Mouse (Mus musculus): ENCODE results near the gene Naaa.

DNA sequence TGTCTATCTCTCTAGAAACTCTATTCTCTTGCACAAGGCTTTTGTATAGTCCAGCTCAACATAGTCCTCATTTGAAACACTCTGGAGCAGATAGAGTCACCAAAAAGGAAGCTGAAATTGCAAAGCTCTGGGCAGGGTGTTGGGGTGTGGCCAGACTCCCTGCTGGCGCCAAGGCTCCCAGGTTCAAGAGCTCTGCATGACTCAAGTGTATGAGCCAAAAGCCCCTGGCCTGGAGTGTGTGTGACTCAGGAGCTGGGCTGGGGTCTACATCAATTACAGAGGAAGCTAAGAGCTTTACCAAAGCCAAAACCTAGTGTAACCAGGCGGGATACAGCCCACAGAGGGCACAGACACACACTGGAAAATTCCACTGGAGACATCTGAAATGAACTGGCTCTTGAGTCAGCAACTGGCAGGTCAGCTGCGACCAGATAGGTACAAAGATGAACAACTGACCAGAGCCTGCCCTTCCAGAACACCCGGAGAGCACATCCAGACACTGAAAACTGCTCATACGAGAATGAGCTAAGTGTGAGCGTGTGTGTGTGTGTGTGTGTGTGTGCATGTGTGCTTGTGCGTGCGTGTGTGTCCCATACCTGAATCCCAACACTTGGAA is 57.6 kb downstream of the Naaa start:
- no peak for TF ChIP-seq CTCF (conservative IDR thresholded peaks at IDR 0.05; ENCODE audit: low read length)
- TF ChIP-seq NANOG (IDR thresholded peaks at IDR 0.05; ENCODE audit: borderline replicate concordance, low read length) = no peak

All from E14TG2a.4 (cell line).